Mouse (Mus musculus): ENCODE measurements around the gene Hist1h2bm. TPM values are rescaled to one million over a fixed set of nuclear protein-coding genes. Genes with fewer than 3 reads are reported as not detected.
"Not testable (repeated sequence)": the region's sequence is repeated elsewhere in the genome, so short reads cannot be mapped to it uniquely, and the experiment has no call there.

The Hist1h2bm gene
- polyA plus RNA-seq (2012; rRNA removed), result 0.70 TPM in 1 of 2 replicates, not detected in the other

GRCm38 (mm10) chr13:21721757-21722372, at the start of gene Hist1h2bm:
Gene Hist1h2bm (plus strand): TSS chr13:21722044.
- not testable (repeated sequence) for H3K4me1 ChIP-seq (ENCODE audit: control insufficient read depth, insufficient read depth, low read length)
- H3K4me3 ChIP-seq (replicated peaks; ENCODE audit: extremely low read depth, low read depth, low read length), result peak within 1 kb of the TSS; percentile 61
- under 1% methylated on average over 37 of the region's 37 CpGs for WGBS
- DNase-seq, result peak; percentile 41
- peak; percentile 55; the same call in 1 of the 2 replicates for TF ChIP-seq POLR2A (IDR thresholded peaks at IDR 0.05; ENCODE audit: borderline replicate concordance, extremely low read depth, low read depth, low read length)

DNA sequence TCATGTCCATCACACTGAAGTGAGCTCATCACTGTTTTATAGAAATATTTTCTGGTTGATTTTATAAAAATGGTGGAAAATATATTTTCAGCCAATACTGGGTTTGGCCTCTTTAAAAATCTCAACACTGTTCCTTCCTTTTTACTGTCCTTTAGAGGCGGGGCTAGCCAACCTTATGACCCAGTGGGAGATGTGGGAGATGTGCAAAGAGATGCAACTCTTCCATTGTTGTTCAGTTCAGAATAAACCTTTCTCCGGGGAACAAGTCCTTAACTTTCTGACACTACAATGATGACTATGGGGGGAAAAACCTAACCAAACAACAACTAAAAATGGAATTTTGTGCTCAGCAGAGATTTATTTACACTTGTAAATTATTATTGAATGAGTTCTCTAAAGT, 44.5 kb upstream of the Hist1h2bm start, which contains the start of gene Olfr1360:
Gene Olfr1360 (minus strand): TSS at position 101 of the 400 bp plus-strand sequence.
- Histone ChIP-seq H3K4me3 (replicated peaks; ENCODE audit: extremely low read depth, low read depth, low read length) (no peak within 1 kb of the TSS), H3K4me1 (ENCODE audit: control insufficient read depth, insufficient read depth, low read length) (no peaks in the 10 kb centered on the region)
- no peak for TF ChIP-seq POLR2A (IDR thresholded peaks at IDR 0.05; ENCODE audit: borderline replicate concordance, extremely low read depth, low read depth, low read length)
- TF ChIP-seq CTCF (IDR thresholded peaks at IDR 0.05; ENCODE audit: insufficient read depth, low read length), result no peak
- 80% methylated on average over 2 of the region's 2 CpGs for WGBS
- no peak for DNase-seq

DNA sequence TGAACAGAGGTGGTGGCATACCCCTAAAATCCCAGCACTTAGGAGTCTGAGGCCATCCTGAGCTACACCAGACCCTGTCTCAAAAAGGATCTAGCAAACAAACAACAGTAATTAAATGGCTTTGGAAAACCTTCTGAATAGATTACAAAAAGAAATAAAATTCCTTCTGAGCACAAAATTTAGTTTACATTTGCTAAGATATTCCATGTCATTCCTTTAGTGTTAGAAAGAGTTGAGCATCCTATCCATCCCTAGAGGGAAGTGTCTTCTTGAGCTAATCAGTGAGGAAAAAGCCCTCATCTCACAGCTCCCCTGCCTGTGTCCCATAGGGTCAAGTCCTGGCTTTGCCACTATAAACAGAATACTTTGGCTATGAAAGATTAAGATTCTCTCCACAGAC, 24.0 kb upstream of the Hist1h2bm start, which contains the start of gene Olfr1359:
Gene Olfr1359 (plus strand): TSS at position 301 of the 400 bp plus-strand sequence.
- DNase-seq, result no peak
- Histone ChIP-seq H3K4me3 (replicated peaks; ENCODE audit: extremely low read depth, low read depth, low read length) (no peak within 1 kb of the TSS), H3K4me1 (ENCODE audit: control insufficient read depth, insufficient read depth, low read length) (no peaks in the 10 kb centered on the region)
- TF ChIP-seq CTCF (IDR thresholded peaks at IDR 0.05; ENCODE audit: insufficient read depth, low read length), result no peak
- no peak for TF ChIP-seq POLR2A (IDR thresholded peaks at IDR 0.05; ENCODE audit: borderline replicate concordance, extremely low read depth, low read depth, low read length)

DNA sequence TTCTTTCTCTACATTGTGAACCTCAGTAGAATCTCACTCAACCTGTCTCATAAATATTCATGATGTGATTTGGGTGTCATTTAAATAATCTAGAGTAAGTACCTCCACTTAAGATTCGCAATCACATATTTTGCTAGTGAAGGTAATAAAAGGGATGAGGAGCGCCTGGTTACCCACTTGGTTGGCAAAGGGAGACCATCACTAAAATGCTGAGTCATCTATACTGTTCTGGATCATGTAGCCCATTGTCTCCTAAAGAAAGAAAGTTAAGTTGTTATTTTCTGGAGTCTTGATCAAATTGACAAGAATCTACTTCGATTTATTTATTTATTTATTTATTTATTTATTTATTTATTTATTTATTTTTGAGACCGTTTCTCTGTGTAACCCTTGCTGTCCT, 15.2 kb upstream of the Hist1h2bm start:
- no peak overlapping the region for H3K4me3 ChIP-seq (replicated peaks; ENCODE audit: extremely low read depth, low read depth, low read length)
- 64% methylated on average over 4 of the region's 4 CpGs for WGBS
- DNase-seq, result no peak

GRCm38 (mm10) chr13:21710031-21710711, 11.7 kb upstream of the Hist1h2bm start:
- no peak for TF ChIP-seq POLR2A (IDR thresholded peaks at IDR 0.05; ENCODE audit: borderline replicate concordance, extremely low read depth, low read depth, low read length)
- TF ChIP-seq CTCF (IDR thresholded peaks at IDR 0.05; ENCODE audit: insufficient read depth, low read length), result peak; percentile 81
- H3K4me3 ChIP-seq (replicated peaks; ENCODE audit: extremely low read depth, low read depth, low read length), result peak overlapping the region; percentile 99
- H3K4me1 ChIP-seq (ENCODE audit: control insufficient read depth, insufficient read depth, low read length), result peaks cover 8% of the 10 kb centered on the region
- DNase-seq, result peak; percentile 85
- under 1% methylated on average over 32 of the region's 32 CpGs for WGBS

More for the DNA sequence above, 15.2 kb upstream of the Hist1h2bm start:
- no peak for TF ChIP-seq POLR2A (IDR thresholded peaks at IDR 0.05; ENCODE audit: borderline replicate concordance, extremely low read depth, low read depth, low read length)
- no peak for TF ChIP-seq CTCF (IDR thresholded peaks at IDR 0.05; ENCODE audit: insufficient read depth, low read length)
- H3K4me1 ChIP-seq (ENCODE audit: control insufficient read depth, insufficient read depth, low read length), result peaks cover 3% of the 10 kb centered on the region; the same call in 1 of the 2 replicates

DNA sequence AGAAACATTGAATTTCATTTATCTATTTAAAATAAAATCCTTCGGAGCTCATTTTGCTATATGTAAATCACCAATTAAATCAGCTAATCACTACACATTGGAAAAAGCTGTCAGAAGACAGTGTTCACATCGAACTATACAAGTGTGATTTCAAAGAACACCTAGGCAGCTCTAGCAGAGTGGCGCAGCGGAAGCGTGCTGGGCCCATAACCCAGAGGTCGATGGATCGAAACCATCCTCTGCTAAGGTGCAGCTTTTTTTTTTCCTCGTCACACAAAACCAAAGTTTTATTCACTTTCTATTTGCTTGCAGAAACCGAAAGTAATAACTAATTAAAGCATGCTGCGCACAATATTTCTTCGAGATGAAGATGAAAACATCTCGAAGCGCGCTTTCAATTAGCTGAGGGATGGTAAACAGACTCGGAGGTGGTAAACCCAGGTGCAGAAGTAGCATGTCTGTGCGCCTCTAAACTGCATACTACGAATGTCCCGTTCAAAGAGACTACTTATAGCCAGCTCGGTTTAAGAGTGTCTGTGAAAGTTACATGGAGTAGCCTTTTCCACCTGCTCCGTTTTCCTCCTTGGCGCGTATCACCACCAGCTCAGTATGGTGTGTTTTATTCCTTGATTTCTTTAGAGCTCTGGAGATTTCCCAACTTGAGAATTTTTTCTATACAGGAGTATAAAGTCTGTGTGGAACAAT, 10.9 kb upstream of the Hist1h2bm start:
- TF ChIP-seq CTCF (IDR thresholded peaks at IDR 0.05; ENCODE audit: insufficient read depth, low read length) (no peak), POLR2A (IDR thresholded peaks at IDR 0.05; ENCODE audit: borderline replicate concordance, extremely low read depth, low read depth, low read length) (no peak)
- WGBS, result 5% methylated on average over 22 of the region's 22 CpGs
- peaks cover 12% of the 10 kb centered on the region for H3K4me1 ChIP-seq (ENCODE audit: control insufficient read depth, insufficient read depth, low read length)
- DNase-seq, result peak; percentile 69
- peak overlapping the region; percentile 99 for H3K4me3 ChIP-seq (replicated peaks; ENCODE audit: extremely low read depth, low read depth, low read length)

DNA sequence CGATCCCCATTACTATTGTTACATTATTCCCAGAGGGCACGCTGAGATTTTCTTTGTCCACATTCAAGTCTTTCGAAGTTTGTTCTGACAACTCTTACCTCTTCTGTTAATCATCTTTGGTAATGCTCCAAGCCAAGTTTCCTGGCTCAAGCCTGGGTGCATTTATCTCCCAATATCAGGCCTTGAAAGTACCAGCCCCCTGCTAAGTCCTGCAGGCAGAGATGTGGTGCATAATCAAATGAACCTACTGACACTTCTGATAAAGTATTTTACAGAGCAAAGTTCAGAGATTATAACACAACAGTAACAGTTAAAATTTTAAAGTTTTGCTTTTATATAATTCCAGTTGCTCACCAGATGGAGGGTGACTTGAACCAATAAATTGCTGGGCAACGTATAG, 10.1 kb upstream of the Hist1h2bm start:
- peaks cover 12% of the 10 kb centered on the region for H3K4me1 ChIP-seq (ENCODE audit: control insufficient read depth, insufficient read depth, low read length)
- DNase-seq, result no peak
- TF ChIP-seq CTCF (IDR thresholded peaks at IDR 0.05; ENCODE audit: insufficient read depth, low read length), result no peak
- TF ChIP-seq POLR2A (IDR thresholded peaks at IDR 0.05; ENCODE audit: borderline replicate concordance, extremely low read depth, low read depth, low read length), result no peak
- WGBS, result 31% methylated on average over 4 of the region's 4 CpGs
- H3K4me3 ChIP-seq (replicated peaks; ENCODE audit: extremely low read depth, low read depth, low read length), result no peak overlapping the region

DNA sequence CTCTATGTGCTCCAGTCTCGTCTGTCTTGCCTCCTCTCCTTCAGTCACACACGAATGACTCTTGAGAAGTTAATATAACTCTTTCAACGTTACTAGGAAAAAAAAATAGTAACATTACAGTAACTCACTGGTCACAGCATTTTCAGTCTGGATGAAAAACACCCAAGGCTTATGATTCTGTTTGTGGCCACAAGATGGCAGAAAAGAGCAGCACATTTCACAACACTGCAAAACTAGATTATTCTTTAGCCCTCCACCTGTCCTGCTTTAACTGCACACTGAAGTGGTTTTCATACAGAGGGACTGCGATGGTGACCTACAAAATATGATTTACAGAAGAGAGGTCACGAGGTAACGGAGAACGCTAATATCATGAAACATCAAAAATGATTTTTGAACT, 7.1 kb upstream of the Hist1h2bm start:
- WGBS, result under 1% methylated on average over 7 of the region's 7 CpGs
- H3K4me1 ChIP-seq (ENCODE audit: control insufficient read depth, insufficient read depth, low read length), result peaks cover 19% of the 10 kb centered on the region
- peak; percentile 49 for DNase-seq
- no peak for TF ChIP-seq POLR2A (IDR thresholded peaks at IDR 0.05; ENCODE audit: borderline replicate concordance, extremely low read depth, low read depth, low read length)
- TF ChIP-seq CTCF (IDR thresholded peaks at IDR 0.05; ENCODE audit: insufficient read depth, low read length), result peak; percentile 56; the same call in 1 of the 2 replicates
- H3K4me3 ChIP-seq (replicated peaks; ENCODE audit: extremely low read depth, low read depth, low read length), result no peak overlapping the region

DNA sequence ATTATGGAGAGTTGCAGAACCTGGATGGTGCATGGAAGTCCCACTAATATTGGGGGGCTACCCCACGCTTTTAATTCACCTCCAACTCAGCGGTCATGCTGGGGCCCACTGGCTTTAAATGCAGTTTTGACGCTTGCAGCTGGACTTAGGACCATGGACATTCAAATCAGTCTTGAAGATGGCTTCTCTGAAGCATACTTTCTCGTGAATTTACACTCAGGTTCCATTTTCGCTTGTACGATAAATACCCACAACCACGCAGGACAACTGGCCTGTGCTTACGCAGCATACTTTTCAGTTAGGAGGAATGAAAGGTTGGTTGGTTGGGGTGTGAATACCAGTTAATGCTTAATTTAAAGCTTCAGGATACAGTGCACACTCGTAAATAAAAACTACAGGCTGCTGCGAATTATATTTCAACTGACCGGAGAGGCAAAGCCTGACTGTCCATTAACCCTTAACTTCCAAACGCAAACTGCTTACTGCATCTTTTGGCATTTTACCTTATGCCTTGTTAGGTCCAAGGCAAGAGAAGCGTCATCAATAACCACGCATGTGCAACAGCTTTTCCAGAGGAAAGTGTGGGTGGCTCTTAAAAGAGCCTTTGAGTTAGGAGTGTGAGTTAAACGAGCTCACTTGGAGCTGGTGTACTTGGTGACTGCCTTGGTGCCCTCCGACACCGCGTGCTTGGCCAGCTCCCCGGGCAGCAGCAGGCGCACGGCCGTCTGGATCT, 6.5 kb upstream of the Hist1h2bm start:
- TF ChIP-seq POLR2A (IDR thresholded peaks at IDR 0.05; ENCODE audit: borderline replicate concordance, extremely low read depth, low read depth, low read length) (no peak), CTCF (IDR thresholded peaks at IDR 0.05; ENCODE audit: insufficient read depth, low read length) (no peak)

More for the DNA sequence above, 6.5 kb upstream of the Hist1h2bm start:
- WGBS, result under 1% methylated on average over 22 of the region's 22 CpGs
- H3K4me1 ChIP-seq (ENCODE audit: control insufficient read depth, insufficient read depth, low read length), result peaks cover 19% of the 10 kb centered on the region
- DNase-seq, result no peak
- peak overlapping the region; percentile 9 for H3K4me3 ChIP-seq (replicated peaks; ENCODE audit: extremely low read depth, low read depth, low read length)
